Mouse (Mus musculus) urinary bladder, postnatal 25 days (tissue): ENCODE data around the gene Olfr1174-ps.

ENCODE experiments used
- DNase-seq: peaks from one replicate; pipeline ENCODE4 v3.0.0; 2022; ENCODE audit warnings: low spot score

Gene Olfr1174-ps

GRCm38 (mm10) chr2:88315035-88315434 is at the start of gene Olfr1174-ps:
Gene Olfr1174-ps, minus strand, starts transcription at chr2:88315135.
- no peak for DNase-seq

GRCm38 (mm10) chr2:88356304-88356703 is 41.4 kb upstream of the Olfr1174-ps start:
- no peak for DNase-seq

- no peak for DNase-seq
These were observed 31.5 kb upstream of the Olfr1174-ps start, which contains the start of gene Olfr1177-ps for GRCm38 (mm10) chr2:88346392-88346791. Gene Olfr1177-ps, minus strand, starts transcription at chr2:88346492.

GRCm38 (mm10) chr2:88336421-88336820 is 21.5 kb upstream of the Olfr1174-ps start, which contains the start of gene Olfr1176:
Gene Olfr1176, plus strand, starts transcription at chr2:88336721.
- no peak for DNase-seq

- no peak for DNase-seq
These were observed 12.2 kb upstream of the Olfr1174-ps start, which contains the start of gene Olfr1175-ps for GRCm38 (mm10) chr2:88327115-88327514. Gene Olfr1175-ps, minus strand, starts transcription at chr2:88327215.

GRCm38 (mm10) chr2:88279775-88280174 is 35.2 kb downstream of the Olfr1174-ps start, which contains the start of gene Olfr1173:
Gene Olfr1173, minus strand, starts transcription at chr2:88279875.
- no peak for DNase-seq
